Mouse (Mus musculus): ENCODE measurements around the gene Cacnb2. TPM values are rescaled to one million over a fixed set of nuclear protein-coding genes. Genes with fewer than 3 reads are reported as not detected.

The Cacnb2 gene
- polyA plus RNA-seq, 1 experiment from 2014 or later: 2.7 TPM

GRCm38 (mm10) chr2:14633202-14633601 lies 30.3 kb downstream of the Cacnb2 start:
- DNase-seq (ENCODE audit: low spot score) (no peak), ATAC-seq (ENCODE audit: insufficient number of reproducible peaks, low FRiP score, low TSS enrichment, low read depth) (no peak)
- Histone ChIP-seq H3K4me3 (ENCODE audit: low read depth, low read length) (no peak overlapping the region), H3K27ac (replicated peaks; ENCODE audit: low read depth, low read length) (no peak overlapping the region), H3K9me3 (ENCODE audit: control insufficient read depth, low read length) (no peaks in the 10 kb centered on the region), H3K27me3 (ENCODE audit: control insufficient read depth, insufficient read depth, low read length) (no peaks in the 10 kb centered on the region), H3K9ac (ENCODE audit: low read length) (no peak overlapping the region), H3K4me2 (ENCODE audit: low read depth, severe bottlenecking) (no peak overlapping the region), H3K4me1 (ENCODE audit: control insufficient read depth, insufficient read depth, low read length) (no peaks in the 10 kb centered on the region), H3K36me3 (ENCODE audit: control insufficient read depth, insufficient read depth, low read length) (no peaks in the 10 kb centered on the region)
- 95% methylated on average over 2 of the region's 2 CpGs for WGBS

GRCm38 (mm10) chr2:14639266-14639665 lies 36.4 kb downstream of the Cacnb2 start:
- WGBS: 38% methylated on average over 4 of the region's 4 CpGs

GRCm38 (mm10) chr2:14639877-14640276 lies 37.0 kb downstream of the Cacnb2 start:
- Histone ChIP-seq H3K9ac (ENCODE audit: low read length) (no peak overlapping the region), H3K36me3 (ENCODE audit: control insufficient read depth, insufficient read depth, low read length) (no peaks in the 10 kb centered on the region), H3K27ac (replicated peaks; ENCODE audit: low read depth, low read length) (no peak overlapping the region), H3K27me3 (ENCODE audit: control insufficient read depth, insufficient read depth, low read length) (no peaks in the 10 kb centered on the region), H3K9me3 (ENCODE audit: control insufficient read depth, low read length) (no peaks in the 10 kb centered on the region), H3K4me2 (ENCODE audit: low read depth, severe bottlenecking) (no peak overlapping the region), H3K4me1 (ENCODE audit: control insufficient read depth, insufficient read depth, low read length) (no peaks in the 10 kb centered on the region), H3K4me3 (ENCODE audit: low read depth, low read length) (no peak overlapping the region)
- DNase-seq (ENCODE audit: low spot score) (no peak), ATAC-seq (ENCODE audit: insufficient number of reproducible peaks, low FRiP score, low TSS enrichment, low read depth) (no peak)
- WGBS: 64% methylated on average over 6 of the region's 6 CpGs

More at GRCm38 (mm10) chr2:14639266-14639665, 36.4 kb downstream of the Cacnb2 start:
- H3K4me1 ChIP-seq (ENCODE audit: control insufficient read depth, insufficient read depth, low read length): no peaks in the 10 kb centered on the region
- H3K36me3 ChIP-seq (ENCODE audit: control insufficient read depth, insufficient read depth, low read length): no peaks in the 10 kb centered on the region
- H3K27ac ChIP-seq (replicated peaks; ENCODE audit: low read depth, low read length): no peak overlapping the region
- no peak overlapping the region for H3K4me2 ChIP-seq (ENCODE audit: low read depth, severe bottlenecking)
- DNase-seq (ENCODE audit: low spot score): no peak
- H3K9ac ChIP-seq (ENCODE audit: low read length): no peak overlapping the region
- H3K4me3 ChIP-seq (ENCODE audit: low read depth, low read length): no peak overlapping the region
- no peak for ATAC-seq (ENCODE audit: insufficient number of reproducible peaks, low FRiP score, low TSS enrichment, low read depth)
- no peaks in the 10 kb centered on the region for H3K27me3 ChIP-seq (ENCODE audit: control insufficient read depth, insufficient read depth, low read length)
- H3K9me3 ChIP-seq (ENCODE audit: control insufficient read depth, low read length): no peaks in the 10 kb centered on the region

- H3K9me3 ChIP-seq (ENCODE audit: control insufficient read depth, low read length): no peaks in the 10 kb centered on the region
- H3K36me3 ChIP-seq (ENCODE audit: control insufficient read depth, insufficient read depth, low read length): no peaks in the 10 kb centered on the region
- DNase-seq (ENCODE audit: low spot score): no peak
- no peak for ATAC-seq (ENCODE audit: insufficient number of reproducible peaks, low FRiP score, low TSS enrichment, low read depth)
- no peaks in the 10 kb centered on the region for H3K4me1 ChIP-seq (ENCODE audit: control insufficient read depth, insufficient read depth, low read length)
- no peak overlapping the region for H3K9ac ChIP-seq (ENCODE audit: low read length)
- H3K27ac ChIP-seq (replicated peaks; ENCODE audit: low read depth, low read length): no peak overlapping the region
- no peak overlapping the region for H3K4me2 ChIP-seq (ENCODE audit: low read depth, severe bottlenecking)
- 75% methylated on average over 2 of the region's 2 CpGs for WGBS
- no peak overlapping the region for H3K4me3 ChIP-seq (ENCODE audit: low read depth, low read length)
- no peaks in the 10 kb centered on the region for H3K27me3 ChIP-seq (ENCODE audit: control insufficient read depth, insufficient read depth, low read length)
Measured at GRCm38 (mm10) chr2:14641040-14641439, 38.2 kb downstream of the Cacnb2 start.

GRCm38 (mm10) chr2:14651268-14651667 lies 48.4 kb downstream of the Cacnb2 start:
- 81% methylated on average over 2 of the region's 2 CpGs for WGBS
- DNase-seq (ENCODE audit: low spot score) (no peak), ATAC-seq (ENCODE audit: insufficient number of reproducible peaks, low FRiP score, low TSS enrichment, low read depth) (no peak)
- H3K4me2 ChIP-seq (ENCODE audit: low read depth, severe bottlenecking): no peak overlapping the region
- H3K4me1 ChIP-seq (ENCODE audit: control insufficient read depth, insufficient read depth, low read length): no peaks in the 10 kb centered on the region
- no peak overlapping the region for H3K4me3 ChIP-seq (ENCODE audit: low read depth, low read length)
- no peak overlapping the region for H3K9ac ChIP-seq (ENCODE audit: low read length)
- no peaks in the 10 kb centered on the region for H3K36me3 ChIP-seq (ENCODE audit: control insufficient read depth, insufficient read depth, low read length)
- no peaks in the 10 kb centered on the region for H3K27me3 ChIP-seq (ENCODE audit: control insufficient read depth, insufficient read depth, low read length)
- no peaks in the 10 kb centered on the region for H3K9me3 ChIP-seq (ENCODE audit: control insufficient read depth, low read length)
- no peak overlapping the region for H3K27ac ChIP-seq (replicated peaks; ENCODE audit: low read depth, low read length)

- Histone ChIP-seq H3K27me3 (ENCODE audit: control insufficient read depth, insufficient read depth, low read length) (no peaks in the 10 kb centered on the region), H3K27ac (replicated peaks; ENCODE audit: low read depth, low read length) (no peak overlapping the region), H3K4me3 (ENCODE audit: low read depth, low read length) (no peak overlapping the region), H3K36me3 (ENCODE audit: control insufficient read depth, insufficient read depth, low read length) (no peaks in the 10 kb centered on the region), H3K9me3 (ENCODE audit: control insufficient read depth, low read length) (no peaks in the 10 kb centered on the region), H3K9ac (ENCODE audit: low read length) (no peak overlapping the region), H3K4me1 (ENCODE audit: control insufficient read depth, insufficient read depth, low read length) (no peaks in the 10 kb centered on the region), H3K4me2 (ENCODE audit: low read depth, severe bottlenecking) (no peak overlapping the region)
- DNase-seq (ENCODE audit: low spot score): no peak
- 58% methylated on average over 4 of the region's 4 CpGs for WGBS
- no peak for ATAC-seq (ENCODE audit: insufficient number of reproducible peaks, low FRiP score, low TSS enrichment, low read depth)
Measured at GRCm38 (mm10) chr2:14656673-14657072, 53.8 kb downstream of the Cacnb2 start.

- no peak overlapping the region for H3K4me2 ChIP-seq (ENCODE audit: low read depth, severe bottlenecking)
- ATAC-seq (ENCODE audit: insufficient number of reproducible peaks, low FRiP score, low TSS enrichment, low read depth) (no peak), DNase-seq (ENCODE audit: low spot score) (no peak)
- H3K27ac ChIP-seq (replicated peaks; ENCODE audit: low read depth, low read length): no peak overlapping the region
- WGBS: 58% methylated on average over 3 of the region's 3 CpGs
- no peak overlapping the region for H3K9ac ChIP-seq (ENCODE audit: low read length)
- no peaks in the 10 kb centered on the region for H3K36me3 ChIP-seq (ENCODE audit: control insufficient read depth, insufficient read depth, low read length)
- no peaks in the 10 kb centered on the region for H3K27me3 ChIP-seq (ENCODE audit: control insufficient read depth, insufficient read depth, low read length)
- no peaks in the 10 kb centered on the region for H3K9me3 ChIP-seq (ENCODE audit: control insufficient read depth, low read length)
- H3K4me3 ChIP-seq (ENCODE audit: low read depth, low read length): no peak overlapping the region
- no peaks in the 10 kb centered on the region for H3K4me1 ChIP-seq (ENCODE audit: control insufficient read depth, insufficient read depth, low read length)
Measured at GRCm38 (mm10) chr2:14657205-14657844, 54.4 kb downstream of the Cacnb2 start.

GRCm38 (mm10) chr2:14665213-14665612 lies 62.3 kb downstream of the Cacnb2 start:
- WGBS: 44% methylated on average over 1 of the region's 1 CpGs
- Histone ChIP-seq H3K9me3 (ENCODE audit: control insufficient read depth, low read length) (no peaks in the 10 kb centered on the region), H3K9ac (ENCODE audit: low read length) (no peak overlapping the region), H3K4me3 (ENCODE audit: low read depth, low read length) (no peak overlapping the region), H3K4me1 (ENCODE audit: control insufficient read depth, insufficient read depth, low read length) (no peaks in the 10 kb centered on the region), H3K4me2 (ENCODE audit: low read depth, severe bottlenecking) (no peak overlapping the region), H3K27ac (replicated peaks; ENCODE audit: low read depth, low read length) (no peak overlapping the region), H3K36me3 (ENCODE audit: control insufficient read depth, insufficient read depth, low read length) (no peaks in the 10 kb centered on the region), H3K27me3 (ENCODE audit: control insufficient read depth, insufficient read depth, low read length) (no peaks in the 10 kb centered on the region)
- DNase-seq (ENCODE audit: low spot score) (no peak), ATAC-seq (ENCODE audit: insufficient number of reproducible peaks, low FRiP score, low TSS enrichment, low read depth) (no peak)

GRCm38 (mm10) chr2:14672117-14672516 lies 69.2 kb downstream of the Cacnb2 start:
- no peak overlapping the region for H3K4me3 ChIP-seq (ENCODE audit: low read depth, low read length)
- no peak overlapping the region for H3K27ac ChIP-seq (replicated peaks; ENCODE audit: low read depth, low read length)
- DNase-seq (ENCODE audit: low spot score) (no peak), ATAC-seq (ENCODE audit: insufficient number of reproducible peaks, low FRiP score, low TSS enrichment, low read depth) (no peak)
- WGBS: 92% methylated on average over 8 of the region's 8 CpGs
- no peaks in the 10 kb centered on the region for H3K9me3 ChIP-seq (ENCODE audit: control insufficient read depth, low read length)
- no peak overlapping the region for H3K4me2 ChIP-seq (ENCODE audit: low read depth, severe bottlenecking)
- H3K4me1 ChIP-seq (ENCODE audit: control insufficient read depth, insufficient read depth, low read length): no peaks in the 10 kb centered on the region
- H3K9ac ChIP-seq (ENCODE audit: low read length): no peak overlapping the region
- H3K27me3 ChIP-seq (ENCODE audit: control insufficient read depth, insufficient read depth, low read length): no peaks in the 10 kb centered on the region
- no peaks in the 10 kb centered on the region for H3K36me3 ChIP-seq (ENCODE audit: control insufficient read depth, insufficient read depth, low read length)
